Comparison of ENCODE assay signal across 29 mouse cellular contexts in genomic region chr9:31087466-31087865, GRCm38 (mm10). TPM values are rescaled to one million over a fixed set of nuclear protein-coding genes. Genes with fewer than 3 reads are reported as not detected.
A peak's percentile ranks its signal among the peaks of the same experiment; 100 is the strongest.
DNase-seq lines count a peak whose midpoint lies in the region; ATAC-seq lines count a peak whose summit lies in the region.
"Had no signal": no experiment of that assay in that cellular context is flagged by ENCODE, and none has a peak within 500 bp of the region (broad histone marks: within the 10 kb centered on the region; RNA-seq: fewer than 3 reads in every experiment).

No protein-coding gene starts in this region.

- 75% methylated on average over 4 of the region's 4 CpGs for WGBS in intestine, embryonic 14.5 days
- WGBS in intestine, embryonic 15.5 days = 72% methylated on average over 4 of the region's 4 CpGs
- 15% methylated on average over 4 of the region's 4 CpGs for WGBS in forebrain, embryonic 16.5 days
- 85% methylated on average over 4 of the region's 4 CpGs for WGBS in kidney, embryonic 15.5 days

- no peak overlapping the region for H3K4me3 ChIP-seq in intestine, embryonic 14.5 days (ENCODE audit: low read depth, low read length)
- no peak overlapping the region for H3K4me3 ChIP-seq in intestine, embryonic 15.5 days (replicated peaks)
- H3K4me3 ChIP-seq in forebrain, embryonic 16.5 days (replicated peaks; ENCODE audit: low read length) = no peak overlapping the region
- H3K4me3 ChIP-seq in kidney, embryonic 15.5 days (replicated peaks) = no peak overlapping the region
- H3K4me3 ChIP-seq: hindbrain, embryonic 12.5 days; left cerebral cortex, adult 2 months; limb, embryonic 15.5 days; liver, embryonic 13.5 days; megakaryocyte, embryonic 14.5 days; midbrain, embryonic 12.5 days had no signal

- no peaks in the 10 kb centered on the region for H3K4me1 ChIP-seq in intestine, embryonic 14.5 days (replicated peaks; ENCODE audit: control insufficient read depth, insufficient read depth, low read length)
- H3K4me1 ChIP-seq in intestine, embryonic 15.5 days (replicated peaks) = no peaks in the 10 kb centered on the region
- peaks cover 7% of the 10 kb centered on the region for H3K4me1 ChIP-seq in forebrain, embryonic 16.5 days (replicated peaks; ENCODE audit: control insufficient read depth, insufficient read depth, low read length)
- no peaks in the 10 kb centered on the region for H3K4me1 ChIP-seq in kidney, embryonic 15.5 days
- H3K4me1 ChIP-seq: hindbrain, embryonic 12.5 days had no signal

- H3K27me3 ChIP-seq in intestine, embryonic 14.5 days (replicated peaks; ENCODE audit: control insufficient read depth, insufficient read depth, low read length) = no peaks in the 10 kb centered on the region
- H3K27me3 ChIP-seq in intestine, embryonic 15.5 days (replicated peaks) = no peaks in the 10 kb centered on the region; the same call in 1 of the 2 replicates
- no peaks in the 10 kb centered on the region for H3K27me3 ChIP-seq in forebrain, embryonic 16.5 days (replicated peaks; ENCODE audit: control insufficient read depth, insufficient read depth, low read length)
- H3K27me3 ChIP-seq in kidney, embryonic 15.5 days = peaks cover 9% of the 10 kb centered on the region
- H3K27me3 ChIP-seq: hindbrain, embryonic 12.5 days had no signal

- no peak overlapping the region for H3K4me2 ChIP-seq in intestine, embryonic 14.5 days (ENCODE audit: low read length)
- H3K4me2 ChIP-seq in intestine, embryonic 15.5 days (replicated peaks) = no peak overlapping the region
- H3K4me2 ChIP-seq in forebrain, embryonic 16.5 days (ENCODE audit: low read length) = no peak overlapping the region
- no peak overlapping the region for H3K4me2 ChIP-seq in kidney, embryonic 15.5 days
- H3K4me2 ChIP-seq: heart, embryonic 11.5 days; hindbrain, embryonic 12.5 days; limb, embryonic 15.5 days; liver, embryonic 13.5 days; midbrain, embryonic 12.5 days had no signal

- no peak overlapping the region for H3K27ac ChIP-seq in intestine, embryonic 14.5 days (ENCODE audit: low read depth)
- H3K27ac ChIP-seq in intestine, embryonic 15.5 days = no peak overlapping the region
- H3K27ac ChIP-seq in forebrain, embryonic 16.5 days (ENCODE audit: low read length) = no peak overlapping the region
- H3K27ac ChIP-seq in kidney, embryonic 15.5 days = no peak overlapping the region
- H3K27ac ChIP-seq: hindbrain, embryonic 12.5 days; hindbrain, postnatal 0 days; left cerebral cortex, adult 2 months; limb, embryonic 15.5 days; liver, embryonic 13.5 days; midbrain, embryonic 12.5 days; stomach, postnatal 0 days had no signal

- H3K36me3 ChIP-seq in intestine, embryonic 14.5 days (ENCODE audit: control insufficient read depth, insufficient read depth, low read length) = no peaks in the 10 kb centered on the region
- H3K36me3 ChIP-seq in intestine, embryonic 15.5 days = no peaks in the 10 kb centered on the region
- H3K36me3 ChIP-seq in forebrain, embryonic 16.5 days (ENCODE audit: control insufficient read depth, insufficient read depth) = no peaks in the 10 kb centered on the region
- H3K36me3 ChIP-seq in kidney, embryonic 15.5 days = no peaks in the 10 kb centered on the region
- H3K36me3 ChIP-seq: hindbrain, embryonic 12.5 days; limb, embryonic 15.5 days; liver, embryonic 13.5 days; midbrain, embryonic 12.5 days had no signal

- H3K9ac ChIP-seq in intestine, embryonic 14.5 days (ENCODE audit: low read length) = no peak overlapping the region
- H3K9ac ChIP-seq in intestine, embryonic 15.5 days = no peak overlapping the region
- H3K9ac ChIP-seq in forebrain, embryonic 16.5 days (replicated peaks; ENCODE audit: low read depth, low read length) = no peak overlapping the region
- H3K9ac ChIP-seq in kidney, embryonic 15.5 days = no peak overlapping the region
- H3K9ac ChIP-seq: hindbrain, embryonic 12.5 days; limb, embryonic 15.5 days; liver, embryonic 13.5 days; midbrain, embryonic 12.5 days had no signal

- DNase-seq in intestine, embryonic 14.5 days (ENCODE audit: low spot score) = peak; percentile 47
- peak; percentile 9 to 48 for DNase-seq in spleen, postnatal 4 days (ENCODE audit: low spot score in 2 of 2)
- DNase-seq in spleen, postnatal 10 days (ENCODE audit: low spot score in 2 of 2) = no peak
- DNase-seq: adrenal gland, adult 2 months; adrenal gland, postnatal 36 days; B cell, adult 2 months; cerebellum, adult 2 months; cerebellum, postnatal 36 days; gastrocnemius, postnatal 14 days; heart, postnatal 36 days; kidney, adult 9 months; kidney, postnatal 14 days; layer of hippocampus, adult 9-11 months; liver, embryonic 13.5 days; lung, adult 18-20 months; lung, postnatal 4 days had no signal

- ATAC-seq in intestine, embryonic 14.5 days (replicated peaks; ENCODE audit: low FRiP score, low TSS enrichment, low read depth) = no peak
- ATAC-seq in intestine, embryonic 15.5 days = no peak
- ATAC-seq in forebrain, embryonic 16.5 days = peak; percentile 70
- no peak for ATAC-seq in kidney, embryonic 15.5 days (replicated peaks; ENCODE audit: low FRiP score)
- ATAC-seq: hindbrain, postnatal 0 days; intestine, postnatal 0 days; lung, postnatal 0 days had no signal

- no peaks in the 10 kb centered on the region for H3K9me3 ChIP-seq in intestine, embryonic 14.5 days (ENCODE audit: control insufficient read depth, low read length)
- no peaks in the 10 kb centered on the region for H3K9me3 ChIP-seq in intestine, embryonic 15.5 days
- no peaks in the 10 kb centered on the region for H3K9me3 ChIP-seq in forebrain, embryonic 16.5 days (ENCODE audit: control insufficient read depth, low read length)
- no peaks in the 10 kb centered on the region for H3K9me3 ChIP-seq in kidney, embryonic 15.5 days (replicated peaks)
- H3K9me3 ChIP-seq: hindbrain, embryonic 12.5 days; limb, embryonic 15.5 days; liver, embryonic 13.5 days; megakaryocyte, embryonic 14.5 days; midbrain, embryonic 12.5 days had no signal

RNA-seq across cellular contexts. Expression of gene St14, which starts 44.2 kb away (rescaled TPM):
- polyA plus RNA-seq in intestine, embryonic 14.5 days (2014; fragmentation: Nextera tagmentation; extraction: Ambion mirVana) = 55.7 and 60.8 TPM in 2 replicates
- 73.9 and 82.5 TPM in 2 replicates for polyA plus RNA-seq in intestine, embryonic 15.5 days (2015; fragmentation: Nextera tagmentation; extraction: Ambion mirVana)
- 0.63 and 0.73 TPM in 2 replicates for polyA plus RNA-seq in forebrain, embryonic 16.5 days (2015; fragmentation: Nextera tagmentation; extraction: Ambion mirVana)
- polyA plus RNA-seq in kidney, embryonic 15.5 days (2015; fragmentation: Nextera tagmentation; extraction: Ambion mirVana) = 32.0 and 32.5 TPM in 2 replicates

RNA-seq across cellular contexts. Expression of gene Zbtb44, which starts 57.0 kb away (rescaled TPM):
- polyA plus RNA-seq in intestine, embryonic 14.5 days (2014; fragmentation: Nextera tagmentation; extraction: Ambion mirVana) = 8.5 and 10.2 TPM in 2 replicates
- polyA plus RNA-seq in intestine, embryonic 15.5 days (2015; fragmentation: Nextera tagmentation; extraction: Ambion mirVana) = 7.6 and 7.9 TPM in 2 replicates
- 4.3 and 5.3 TPM in 2 replicates for polyA plus RNA-seq in forebrain, embryonic 16.5 days (2015; fragmentation: Nextera tagmentation; extraction: Ambion mirVana)
- polyA plus RNA-seq in kidney, embryonic 15.5 days (2015; fragmentation: Nextera tagmentation; extraction: Ambion mirVana) = 7.5 and 7.6 TPM in 2 replicates

Comparison
In these comparisons a context has a peak if more than half of its experiments do, and no peak if none do; other contexts are left out.
1. DNase-seq: peak in intestine, embryonic 14.5 days (single experiment) and spleen, postnatal 4 days (2 of 2); none in spleen, postnatal 10 days (0 of 2).
2. RNA of gene St14, which starts 44.2 kb away (polyA plus RNA-seq): 73.9 to 82.5 TPM in intestine, embryonic 15.5 days, 55.7 to 60.8 TPM in intestine, embryonic 14.5 days and 32.0 to 32.5 TPM in kidney, embryonic 15.5 days; 0.63 to 0.73 TPM in forebrain, embryonic 16.5 days; every median in the first group is over 10 times any median in the second.